Mouse (Mus musculus): ENCODE results near the gene Trim17.

DNA sequence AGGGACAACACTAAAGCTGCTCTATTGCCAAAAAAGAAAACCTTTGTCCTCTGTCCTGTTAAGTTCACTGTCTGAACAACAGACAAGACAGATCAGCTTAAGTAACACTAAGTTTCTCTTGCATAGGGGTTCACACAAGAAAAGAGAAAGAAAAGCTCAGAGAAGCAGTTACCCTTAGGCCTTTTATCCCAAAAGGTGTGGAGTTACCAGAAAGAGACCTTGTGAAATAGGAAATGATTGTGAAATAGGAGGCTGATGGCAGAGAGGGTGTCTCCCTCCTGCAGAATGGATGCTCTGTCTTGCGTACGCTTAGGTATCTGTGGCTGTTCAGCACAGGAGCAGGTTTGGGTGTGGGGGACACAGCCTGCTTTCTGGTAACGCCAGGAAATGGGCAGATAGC is 24.7 kb downstream of the Trim17 start:
- no peak for TF ChIP-seq CTCF (IDR thresholded peaks at IDR 0.05)
- TF ChIP-seq EP300 (IDR thresholded peaks at IDR 0.05) = no peak

Data from lung, postnatal 0 days (tissue).